7 mouse cellular contexts compared by ENCODE assay signal in the genomic region with DNA sequence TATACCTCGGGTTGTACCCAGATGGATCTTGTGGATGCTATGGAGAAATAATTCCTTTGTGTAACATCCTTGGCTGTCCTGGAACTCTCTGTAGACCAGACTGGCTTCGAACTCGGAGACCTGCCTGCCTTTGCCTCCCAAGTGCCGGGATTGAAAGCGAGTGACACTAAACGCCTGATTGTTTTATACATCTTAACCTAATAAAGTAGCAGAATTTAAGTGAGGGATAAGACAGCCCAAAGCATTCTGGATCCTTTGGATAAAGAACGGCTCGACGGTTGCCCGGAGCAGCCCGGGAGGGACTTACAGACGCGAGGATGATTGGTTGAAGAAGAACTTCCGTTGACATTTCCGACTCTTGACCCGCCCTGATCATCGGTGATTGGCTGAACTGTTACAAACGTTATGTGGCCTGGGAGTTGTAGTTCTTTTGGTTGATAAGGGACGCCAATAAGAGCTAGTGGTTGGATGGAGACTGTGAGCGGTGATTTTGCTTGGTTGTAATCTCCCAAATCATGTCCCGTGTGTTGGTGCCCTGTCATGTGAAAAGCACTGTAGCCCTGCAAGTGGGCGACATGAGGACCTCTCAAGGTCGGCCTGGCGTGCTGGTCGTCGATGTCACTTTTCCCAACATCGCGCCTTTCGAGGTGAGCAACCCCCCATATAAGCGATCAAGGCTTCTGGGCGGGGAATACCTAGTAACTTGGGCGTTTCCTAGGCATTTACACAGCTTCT. TPM values are rescaled to one million over a fixed set of nuclear protein-coding genes. Genes with fewer than 3 reads are reported as not detected.
DNase-seq lines count a peak whose midpoint lies in the region; ATAC-seq lines count a peak whose summit lies in the region.

A gene (plus strand): TSS at position 414 of the 735 bp plus-strand sequence.

- ATAC-seq in intestine, embryonic 16.5 days = peak; percentile 98
- peak; percentile 98 for ATAC-seq in midbrain, embryonic 11.5 days (ENCODE audit: low FRiP score)

- peak within 1 kb of the TSS; percentile 68 for H3K9ac ChIP-seq in intestine, embryonic 16.5 days (ENCODE audit: low read depth, low read length)
- H3K9ac ChIP-seq in midbrain, embryonic 11.5 days (ENCODE audit: low read length) = peak within 1 kb of the TSS; percentile 74

- intact Hi-C loops in left cerebral cortex, postnatal 36 days (cut with DNase I) = no loop called here

- no peaks in the 10 kb centered on the region for H3K36me3 ChIP-seq in intestine, embryonic 16.5 days (ENCODE audit: control insufficient read depth, insufficient read depth, low read length)
- 0 out of 2 replicates have a peak, but pooled peaks cover 2% of the 10 kb centered on the region for H3K36me3 ChIP-seq in midbrain, embryonic 11.5 days (ENCODE audit: control insufficient read depth, insufficient read depth, low read length)

- H3K4me1 ChIP-seq in intestine, embryonic 16.5 days (ENCODE audit: control insufficient read depth, insufficient read depth, low read length) = peaks cover 9% of the 10 kb centered on the region
- peaks cover 2% of the 10 kb centered on the region; the same call in 1 of the 2 replicates for H3K4me1 ChIP-seq in midbrain, embryonic 11.5 days (ENCODE audit: control insufficient read depth, insufficient read depth, low read length)

- peak within 1 kb of the TSS; percentile 49 for H3K4me2 ChIP-seq in intestine, embryonic 16.5 days (ENCODE audit: low read depth, low read length)
- peak within 1 kb of the TSS; percentile 50 for H3K4me2 ChIP-seq in midbrain, embryonic 11.5 days

- peak within 1 kb of the TSS; percentile 60 for H3K4me3 ChIP-seq in intestine, embryonic 16.5 days (ENCODE audit: low read length)
- H3K4me3 ChIP-seq in midbrain, embryonic 11.5 days (ENCODE audit: low read depth, low read length) = peak within 1 kb of the TSS; percentile 47

- peak; percentile 93 for DNase-seq in adrenal gland, adult 8-10 months
- peak; percentile 88 for DNase-seq in embryo, embryonic 9.5 days (ENCODE audit: extremely low spot score)
- peak; percentile 55 to 86 for DNase-seq in gastrocnemius, postnatal 4 days (ENCODE audit: low spot score in 2 of 2)
- DNase-seq in left cerebral cortex, postnatal 36 days (ENCODE audit: low spot score in 2 of 2) = peak; percentile 89 to 92
- DNase-seq in midbrain, embryonic 11.5 days (ENCODE audit: low spot score, missing footprints) = peak; percentile 97
- DNase-seq in skeletal muscle tissue, adult 2 months (ENCODE audit: low read depth, low spot score) = peak; percentile 94

- no peaks in the 10 kb centered on the region for H3K27me3 ChIP-seq in intestine, embryonic 16.5 days (replicated peaks; ENCODE audit: control insufficient read depth, insufficient read depth, low read length)
- no peaks in the 10 kb centered on the region for H3K27me3 ChIP-seq in midbrain, embryonic 11.5 days (ENCODE audit: control insufficient read depth, insufficient read depth, low read length)

- no peaks in the 10 kb centered on the region for H3K9me3 ChIP-seq in intestine, embryonic 16.5 days (ENCODE audit: control insufficient read depth, low read length)
- no peaks in the 10 kb centered on the region for H3K9me3 ChIP-seq in midbrain, embryonic 11.5 days (ENCODE audit: control insufficient read depth, low read length)

- peak within 1 kb of the TSS; percentile 10 for H3K27ac ChIP-seq in intestine, embryonic 16.5 days (ENCODE audit: low read length)
- peak within 1 kb of the TSS; percentile 70 for H3K27ac ChIP-seq in midbrain, embryonic 11.5 days (ENCODE audit: low read depth, low read length)

- WGBS in intestine, embryonic 16.5 days = under 1% methylated on average over 32 of the region's 32 CpGs
- WGBS in midbrain, embryonic 11.5 days = under 1% methylated on average over 32 of the region's 32 CpGs

RNA-seq across cellular contexts. Expression of the gene that starts here (rescaled TPM):
- 10 to 100 TPM; 29.5 to 49.1 (median 41.4) TPM for total RNA-seq in adrenal gland, adult 8-10 months (2022)
- 10 to 100 TPM; 15.9 to 16.7 TPM for total RNA-seq in gastrocnemius, postnatal 4 days (2021)
- 24.6 and 29.1 TPM in 2 replicates for polyA plus RNA-seq in intestine, embryonic 16.5 days (2015; fragmentation: Nextera tagmentation; extraction: Ambion mirVana)
- total RNA-seq in left cerebral cortex, postnatal 36 days (2021) = 100 to 1,000 TPM; 116 to 131 TPM
- 61.2 and 64.0 TPM in 2 replicates for polyA plus RNA-seq in midbrain, embryonic 11.5 days (2014; fragmentation: Nextera tagmentation; extraction: Ambion mirVana)

Comparison
In these comparisons a context has a peak if more than half of its experiments do, and no peak if none do; other contexts are left out.
1. Peak in every context shown above with its lines: DNase-seq, ATAC-seq, H3K4me3 ChIP-seq and H3K27ac ChIP-seq.